Mouse (Mus musculus) heart, postnatal 25 days (tissue): ENCODE results near the gene Galnt3. TPM values are rescaled to one million over a fixed set of nuclear protein-coding genes. Genes with fewer than 3 reads are reported as not detected.

Source experiments
- DNase-seq: peaks from one replicate; pipeline ENCODE4 v3.0.0; 2022; ENCODE audit warnings: low spot score
- intact Hi-C: fragments of 180-260 bp; cut with DNase I; formaldehyde crosslinking; loops from one replicate; pipeline ENCODE4 v1.15.1; 2025
- total RNA-seq, 2 experiments: library from RNA; stranded (reverse); gene quantifications; 2 replicates each; pipeline ENCODE4 v1.2.3; 2021

Galnt3 gene
- total RNA-seq, 2 experiments from 2014 or later = not detected

- intact Hi-C loops = loop anchor here (5.0 kb wide), 1 partner anchor 248 kb away; no protein-coding TSS in a partner anchor
- DNase-seq = no peak
Measured at GRCm38 (mm10) chr2:66040611-66041010, 84.2 kb downstream of the Galnt3 start.

GRCm38 (mm10) chr2:66034907-66035679, 89.7 kb downstream of the Galnt3 start:
- no peak for DNase-seq
- intact Hi-C loops = no loop called here

Other genes starting within 250 kb of the Galnt3 start
- gene Ttc21b, start 131.6 kb upstream of the Galnt3 start, total RNA-seq = 1 to 10 TPM; 3.5 to 5.1 TPM